Mouse (Mus musculus) ES-Bruce4 (cell line): Measurements from ENCODE around the gene Unkl.

Experiments used
- CTCF ChIP-seq: IDR thresholded peaks from one replicate; pipeline ENCODE4 v1.8.1; 2011; ENCODE audit warnings: low read depth, low read length
- EP300 ChIP-seq: IDR thresholded peaks from 2 replicates; pipeline ENCODE4 v1.6.1; 2011; ENCODE audit warnings: low read depth, low read length; ENCODE audit not compliant: insufficient read depth
- POLR2A ChIP-seq: IDR thresholded peaks from one replicate; pipeline ENCODE4 v1.8.1; 2011; ENCODE audit warnings: low read length; ENCODE audit not compliant: insufficient read depth

- no peak for TF ChIP-seq CTCF
- peak; percentile 79; the same call in 1 of the 2 replicates for TF ChIP-seq EP300
- peak; percentile 82 for TF ChIP-seq POLR2A
These were observed 4.0 kb upstream of the Unkl start, which contains the start of gene BC003965 for GRCm38 (mm10) chr17:25184129-25184691.
